Mouse (Mus musculus): ENCODE data around the gene Hgd. TPM values are rescaled to one million over a fixed set of nuclear protein-coding genes. Genes with fewer than 3 reads are reported as not detected.

Gene Hgd
- total RNA-seq, 2 experiments from 2014 or later = not detected

DNA sequence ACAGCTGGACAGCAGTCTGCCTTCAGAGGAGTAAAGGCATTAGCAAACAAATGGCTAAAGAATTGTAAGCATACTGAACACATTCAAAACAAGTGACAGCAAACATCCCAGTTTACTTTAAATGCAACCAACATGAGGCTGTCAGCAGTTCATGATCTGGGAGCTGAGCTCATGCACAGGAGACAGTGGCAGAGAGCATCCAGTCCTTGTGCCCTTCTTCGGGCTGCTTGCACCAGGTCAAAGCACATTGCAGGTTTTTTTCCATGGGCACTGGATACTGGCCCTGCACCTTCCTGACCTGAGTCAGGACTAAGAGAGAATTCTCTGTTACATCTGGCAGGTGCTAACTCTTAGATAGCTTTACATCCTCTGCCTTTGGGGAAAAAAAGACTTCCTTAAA is 362 bp upstream of the Hgd start:
- no peak for DNase-seq (ENCODE audit: low spot score in 2 of 2)

DNA sequence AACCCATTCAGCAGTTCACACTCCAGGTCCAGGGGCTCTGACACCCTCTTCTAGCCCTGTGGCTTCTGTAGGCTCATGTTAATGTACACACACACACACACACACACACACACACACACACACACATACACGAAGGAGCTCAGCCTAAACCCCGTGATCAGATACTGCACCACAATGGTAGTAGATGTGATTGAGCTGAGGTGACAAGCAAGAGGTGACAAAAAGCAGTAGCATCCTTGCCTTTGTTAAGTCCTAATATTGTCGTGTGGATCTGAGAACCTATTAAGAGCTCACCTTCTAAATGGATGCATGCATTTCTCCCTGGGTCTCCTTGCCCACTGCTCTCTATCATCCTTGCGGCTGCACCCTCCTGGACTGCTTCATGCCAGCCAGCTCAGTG is 698 bp downstream of the Hgd start:
- no peak for DNase-seq (ENCODE audit: low spot score in 2 of 2)

GRCm38 (mm10) chr16:37581901-37582300 is 1.9 kb downstream of the Hgd start:
- DNase-seq (ENCODE audit: low spot score in 2 of 2) = no peak

GRCm38 (mm10) chr16:37583306-37583705 is 3.4 kb downstream of the Hgd start:
- DNase-seq (ENCODE audit: low spot score in 2 of 2) = no peak

DNA sequence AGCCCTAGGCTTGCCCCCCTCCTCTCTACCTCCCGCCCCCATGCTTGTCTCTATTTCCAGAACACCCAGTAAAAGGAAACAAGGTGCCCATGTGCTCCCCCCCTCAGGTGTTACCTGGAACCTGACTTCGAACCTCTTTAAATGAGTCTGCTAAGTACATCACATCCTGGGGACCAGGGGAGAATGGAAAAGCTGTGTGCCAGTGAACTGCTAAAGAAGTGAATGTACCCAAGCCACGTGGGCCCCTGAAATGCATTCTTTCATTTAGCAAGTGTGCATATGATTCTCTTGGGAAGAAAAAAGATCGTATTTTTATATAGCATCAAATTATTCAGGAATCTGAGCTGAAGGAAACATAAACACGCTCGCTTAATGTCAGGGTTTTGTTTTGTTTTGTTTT is 3.8 kb downstream of the Hgd start:
- DNase-seq (ENCODE audit: low spot score in 2 of 2) = peak in 1 of 2 experiments; percentile 29

GRCm38 (mm10) chr16:37584218-37585035 is 4.5 kb downstream of the Hgd start:
- peak; percentile 50 to 75 for DNase-seq (ENCODE audit: low spot score in 2 of 2)

DNA sequence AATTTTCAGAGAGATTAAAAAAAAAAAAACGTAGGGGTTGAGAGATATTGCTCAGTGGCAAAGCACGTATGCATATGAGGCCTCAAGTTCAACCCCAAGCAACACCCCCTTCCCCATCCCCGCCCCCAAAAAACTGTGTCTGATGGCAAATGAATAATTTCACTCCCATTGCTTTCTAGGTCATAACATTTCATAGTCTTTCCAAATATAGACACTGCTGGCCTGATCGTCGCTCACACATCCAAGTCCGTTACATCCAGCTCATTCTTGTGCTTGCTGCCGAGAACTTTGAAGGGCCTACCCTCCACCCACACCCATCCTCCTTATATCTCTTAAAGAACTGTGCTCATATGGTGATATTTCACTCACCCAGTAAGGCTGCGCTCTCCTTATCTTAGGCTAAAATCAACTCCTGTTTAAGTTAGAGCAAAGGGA is 5.2 kb downstream of the Hgd start:
- DNase-seq (ENCODE audit: low spot score in 2 of 2) = no peak

DNA sequence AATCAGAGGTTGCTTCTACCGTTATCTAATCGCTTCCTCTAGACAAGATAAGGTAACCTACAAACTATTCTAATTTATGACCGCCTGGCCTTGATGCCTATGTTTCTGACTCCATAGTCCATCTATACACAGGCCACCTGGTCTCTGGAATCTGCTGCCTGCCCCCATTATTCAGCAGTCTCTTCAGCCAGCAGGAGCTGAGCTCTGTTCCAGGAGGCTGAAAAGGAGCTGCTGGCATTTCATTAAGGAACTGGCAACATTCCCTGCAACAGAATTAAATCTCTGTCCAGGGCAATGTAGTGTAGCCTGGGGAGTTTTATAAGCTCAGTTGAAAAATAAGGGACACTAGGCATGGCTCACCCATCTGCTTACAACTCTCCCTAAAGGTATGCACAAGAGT is 11.0 kb downstream of the Hgd start:
- peak in 1 of 2 experiments; percentile 34 for DNase-seq (ENCODE audit: low spot score in 2 of 2)

- DNase-seq (ENCODE audit: low spot score in 2 of 2) = no peak
Measured at GRCm38 (mm10) chr16:37591551-37591950, 11.6 kb downstream of the Hgd start.

DNA sequence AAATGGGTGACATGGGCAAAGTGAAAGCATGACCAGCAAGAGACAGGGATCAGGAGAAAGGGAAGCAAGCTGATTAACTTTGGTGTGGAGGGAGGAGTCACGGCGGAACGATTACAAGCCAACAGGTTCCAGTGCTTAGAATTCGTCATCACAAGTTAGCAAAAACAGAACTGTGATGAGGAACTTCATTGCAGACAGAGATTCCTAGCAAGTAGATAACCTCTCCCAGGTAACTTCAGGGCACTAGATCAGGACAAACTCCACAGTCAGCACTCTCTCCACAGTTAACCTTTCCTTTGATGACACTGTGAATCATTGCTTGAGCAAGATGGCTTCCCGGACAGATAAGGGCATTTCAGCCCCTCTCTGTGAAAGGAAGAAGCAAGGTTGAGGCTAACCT is 17.5 kb downstream of the Hgd start:
- no peak for DNase-seq (ENCODE audit: low spot score in 2 of 2)

GRCm38 (mm10) chr16:37598463-37598862 is 18.5 kb downstream of the Hgd start:
- DNase-seq (ENCODE audit: low spot score in 2 of 2) = no peak

GRCm38 (mm10) chr16:37599326-37599725 is 19.4 kb downstream of the Hgd start:
- no peak for DNase-seq (ENCODE audit: low spot score in 2 of 2)

GRCm38 (mm10) chr16:37603431-37603830 is 23.5 kb downstream of the Hgd start:
- no peak for DNase-seq (ENCODE audit: low spot score in 2 of 2)

GRCm38 (mm10) chr16:37604243-37604642 is 24.3 kb downstream of the Hgd start:
- DNase-seq (ENCODE audit: low spot score in 2 of 2) = no peak

DNA sequence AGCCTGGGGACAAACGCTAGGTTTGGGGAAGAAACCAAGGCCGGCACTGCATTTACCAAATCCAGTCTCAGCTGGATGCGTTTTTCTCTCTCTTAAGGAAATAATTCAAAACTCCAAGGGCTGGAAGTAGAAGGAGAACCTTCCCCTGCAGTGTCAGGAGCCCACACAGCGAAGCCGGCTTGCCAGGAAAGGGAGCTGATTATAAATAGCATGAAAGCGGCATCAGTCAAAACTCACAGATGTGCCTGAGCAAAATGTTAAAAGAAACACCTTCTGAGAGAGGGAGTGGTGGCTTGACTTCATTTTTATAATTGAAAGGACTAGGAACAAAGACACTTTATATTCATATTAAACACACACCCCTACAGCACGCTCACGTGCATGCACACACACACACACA is 30.4 kb downstream of the Hgd start:
- DNase-seq (ENCODE audit: low spot score in 2 of 2) = peak in 1 of 2 experiments; percentile 25

- no peak for DNase-seq (ENCODE audit: low spot score in 2 of 2)
Measured at GRCm38 (mm10) chr16:37611072-37611471, 31.1 kb downstream of the Hgd start.

- DNase-seq (ENCODE audit: low spot score in 2 of 2) = no peak
Measured at GRCm38 (mm10) chr16:37612013-37612412, 32.1 kb downstream of the Hgd start.

DNA sequence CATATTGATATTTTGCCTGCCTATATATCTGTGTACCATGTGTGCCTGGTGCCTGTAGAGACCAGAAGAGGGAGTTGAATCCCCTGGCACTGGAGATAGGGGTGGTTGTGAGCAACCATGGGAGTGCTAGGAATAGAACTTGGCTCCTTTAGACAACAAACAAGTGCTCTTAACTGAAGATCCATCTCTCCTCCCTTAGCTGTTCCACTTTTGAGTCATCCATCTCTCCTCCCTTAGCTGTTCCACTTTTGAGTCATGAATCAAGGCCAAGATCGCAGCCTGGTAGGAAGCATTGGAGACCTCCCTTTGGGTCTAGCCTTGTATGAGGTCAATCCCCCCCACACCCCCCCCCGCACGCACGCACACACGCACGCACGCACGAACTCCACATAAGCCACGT is 34.6 kb downstream of the Hgd start:
- DNase-seq (ENCODE audit: low spot score in 2 of 2) = no peak

DNA sequence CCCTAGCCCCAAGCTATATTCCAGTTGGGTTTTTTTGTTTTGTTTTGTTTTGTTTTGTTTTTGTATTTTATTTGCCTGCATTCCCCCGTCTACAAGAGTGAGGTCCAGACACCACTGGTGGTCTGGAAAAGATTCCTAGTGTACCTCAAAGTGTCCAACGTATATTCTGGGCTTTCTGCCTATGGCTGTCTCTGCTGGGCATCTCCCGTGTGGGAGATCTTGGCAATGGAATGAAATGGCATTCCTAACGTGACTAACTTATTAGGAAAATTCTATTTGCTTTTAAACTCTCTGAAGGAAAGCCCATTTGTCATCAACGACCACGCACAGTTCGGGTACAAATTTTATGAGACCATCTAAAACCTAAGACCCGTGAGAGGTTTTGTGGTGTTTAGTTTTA is 35.5 kb downstream of the Hgd start:
- DNase-seq (ENCODE audit: low spot score in 2 of 2) = no peak

DNA sequence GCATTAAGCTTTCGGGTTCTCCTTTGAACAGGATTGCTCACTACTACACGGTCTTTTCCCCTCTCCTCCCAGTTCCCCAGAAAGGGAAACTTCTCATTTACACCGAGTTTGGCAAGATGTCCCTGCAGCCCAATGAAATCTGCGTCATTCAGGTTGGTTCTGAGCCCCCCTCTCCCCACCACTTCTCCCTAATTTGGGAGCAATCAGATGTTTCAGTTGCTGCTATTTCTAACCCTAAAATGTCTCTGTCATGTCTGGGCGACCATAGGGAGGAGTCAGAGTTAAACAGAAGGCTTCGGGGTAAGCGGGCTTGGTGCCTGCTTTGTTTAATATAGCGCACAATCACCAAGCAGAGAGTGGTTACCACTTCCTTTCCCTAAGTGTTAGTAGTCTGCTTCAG is 36.2 kb downstream of the Hgd start:
- peak in 1 of 2 experiments; percentile 29 for DNase-seq (ENCODE audit: low spot score in 2 of 2)

DNA sequence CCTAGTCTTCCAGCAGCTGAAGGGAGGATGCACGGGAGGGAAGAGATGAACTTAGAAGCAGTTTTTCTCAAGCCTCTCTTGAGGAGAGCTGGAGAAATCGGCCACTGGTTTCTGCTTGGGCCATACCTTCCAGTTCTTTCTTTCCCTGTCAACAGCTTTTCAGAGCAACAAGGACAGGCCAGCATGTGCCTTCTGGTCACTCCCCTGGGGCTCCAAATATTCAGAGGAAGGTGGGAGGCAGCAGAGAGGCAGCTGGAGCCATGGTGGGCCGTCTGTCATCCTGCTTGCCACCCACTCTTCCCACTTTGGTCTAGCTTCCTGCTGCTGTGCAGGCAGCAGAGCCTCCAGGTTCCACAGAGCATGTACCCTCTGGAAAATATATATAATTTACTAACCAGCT is 37.7 kb downstream of the Hgd start:
- peak; percentile 53 to 76 for DNase-seq (ENCODE audit: low spot score in 2 of 2)

DNA sequence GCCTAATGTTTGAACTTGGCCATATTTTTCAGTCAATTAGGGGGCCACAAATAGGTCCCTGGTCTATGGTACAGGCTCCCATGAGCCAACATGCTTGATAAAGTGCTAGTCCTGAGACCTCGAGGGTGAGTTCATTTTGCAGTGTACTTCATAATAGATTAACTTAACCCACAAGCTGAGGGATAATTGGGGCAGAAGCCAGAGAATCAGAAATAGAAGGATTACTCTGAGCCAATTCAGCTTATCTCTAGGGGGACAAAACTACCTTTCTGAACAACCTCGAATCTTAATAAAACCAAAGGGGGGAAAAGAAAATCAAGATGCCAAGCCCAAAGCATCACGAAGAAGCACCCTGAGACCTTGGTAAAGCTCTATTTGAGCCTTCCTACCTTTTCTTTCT is 42.5 kb downstream of the Hgd start:
- no peak for DNase-seq (ENCODE audit: low spot score in 2 of 2)

DNA sequence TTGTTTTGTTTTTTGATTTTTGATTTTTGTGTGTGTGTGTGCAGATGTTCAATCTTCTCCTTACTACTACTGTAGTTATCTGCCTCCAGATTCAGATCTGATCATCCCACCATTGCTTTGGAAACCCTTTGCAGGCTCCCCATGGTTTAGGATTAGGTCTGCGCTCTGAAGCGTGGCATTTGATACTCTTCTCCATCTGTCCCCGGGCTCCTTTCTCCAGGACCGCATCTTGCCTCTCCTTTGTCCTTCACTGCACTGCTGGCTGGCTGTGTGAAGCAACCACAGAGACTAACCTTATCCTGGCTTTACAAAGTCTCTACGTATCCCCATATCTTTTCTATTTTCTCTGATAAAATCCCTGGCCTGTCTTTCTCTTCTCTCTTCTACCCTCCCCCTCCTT is 43.0 kb downstream of the Hgd start:
- DNase-seq (ENCODE audit: low spot score in 2 of 2) = no peak
